In the genomic region with DNA sequence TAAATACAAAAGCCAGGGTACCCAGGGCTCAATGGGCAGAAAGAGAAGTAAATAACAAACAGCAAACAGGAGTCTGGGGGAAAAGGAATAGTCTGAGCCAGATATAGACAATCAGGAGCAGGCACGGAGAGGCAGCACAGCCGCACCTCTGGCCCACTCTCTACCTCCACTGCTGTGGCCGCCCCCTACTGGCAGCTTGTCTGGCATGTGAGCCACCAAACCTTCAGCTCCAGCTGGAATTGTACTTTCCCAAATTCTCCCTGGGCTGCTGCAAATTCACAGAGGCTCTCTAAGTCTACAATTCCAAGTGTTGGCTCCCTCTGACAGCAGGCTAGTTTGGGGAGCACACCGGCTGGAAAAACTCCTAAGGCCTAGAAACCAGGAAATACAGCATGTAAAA, we compare ENCODE assay signal across 10 mouse cellular contexts. TPM values are rescaled to one million over a fixed set of nuclear protein-coding genes. Genes with fewer than 3 reads are reported as not detected.
A peak's percentile ranks its signal among the peaks of the same experiment; 100 is the strongest.
DNase-seq lines count a peak whose midpoint lies in the region; ATAC-seq and TF ChIP-seq lines count a peak whose summit lies in the region.
"Had no signal": no experiment of that assay in that cellular context is flagged by ENCODE, and none has a peak within 500 bp of the region (broad histone marks: within the 10 kb centered on the region; RNA-seq: fewer than 3 reads in every experiment).

No protein-coding gene starts in this region.

- H3K4me3 ChIP-seq in liver, postnatal 0 days (ENCODE audit: low read depth, low read length), result no peak overlapping the region
- H3K4me3 ChIP-seq in liver, embryonic 11.5 days (ENCODE audit: low read depth, low read length), result no peak overlapping the region
- no peak overlapping the region for H3K4me3 ChIP-seq in midbrain, embryonic 14.5 days (replicated peaks; ENCODE audit: low read depth, low read length)
- H3K4me3 ChIP-seq in neural tube, embryonic 15.5 days (replicated peaks), result no peak overlapping the region
- H3K4me3 ChIP-seq: limb, embryonic 12.5 days had no signal

- H3K9me3 ChIP-seq in liver, postnatal 0 days (ENCODE audit: low read length), result no peaks in the 10 kb centered on the region
- H3K9me3 ChIP-seq in liver, embryonic 11.5 days (ENCODE audit: control insufficient read depth, low read length), result no peaks in the 10 kb centered on the region; the same call in 1 of the 2 replicates
- peaks cover 18% of the 10 kb centered on the region for H3K9me3 ChIP-seq in midbrain, embryonic 14.5 days (ENCODE audit: control insufficient read depth, low read length)
- H3K9me3 ChIP-seq in neural tube, embryonic 15.5 days (replicated peaks), result no peaks in the 10 kb centered on the region

- TF ChIP-seq CTCF in liver, postnatal 0 days (IDR thresholded peaks at IDR 0.05; ENCODE audit: low read depth), result peak; percentile 36; the same call in 1 of the 2 replicates

- no peaks in the 10 kb centered on the region for H3K36me3 ChIP-seq in liver, postnatal 0 days (replicated peaks; ENCODE audit: insufficient read depth, low read length)
- H3K36me3 ChIP-seq in liver, embryonic 11.5 days (ENCODE audit: control insufficient read depth, insufficient read depth, low read length), result no peaks in the 10 kb centered on the region
- no peaks in the 10 kb centered on the region for H3K36me3 ChIP-seq in midbrain, embryonic 14.5 days (ENCODE audit: control insufficient read depth, insufficient read depth, low read length)
- no peaks in the 10 kb centered on the region for H3K36me3 ChIP-seq in neural tube, embryonic 15.5 days
- H3K36me3 ChIP-seq: limb, embryonic 12.5 days had no signal

- H3K4me1 ChIP-seq in liver, postnatal 0 days (ENCODE audit: insufficient read depth), result no peaks in the 10 kb centered on the region
- no peaks in the 10 kb centered on the region for H3K4me1 ChIP-seq in liver, embryonic 11.5 days (replicated peaks; ENCODE audit: control insufficient read depth, insufficient read depth, low read length)
- H3K4me1 ChIP-seq in midbrain, embryonic 14.5 days (ENCODE audit: control insufficient read depth, insufficient read depth, low read length), result no peaks in the 10 kb centered on the region
- no peaks in the 10 kb centered on the region for H3K4me1 ChIP-seq in neural tube, embryonic 15.5 days
- H3K4me1 ChIP-seq: limb, embryonic 12.5 days had no signal

- no peak overlapping the region for H3K4me2 ChIP-seq in liver, postnatal 0 days (ENCODE audit: low read depth, low read length)
- no peak overlapping the region for H3K4me2 ChIP-seq in liver, embryonic 11.5 days
- no peak overlapping the region for H3K4me2 ChIP-seq in midbrain, embryonic 14.5 days (ENCODE audit: low read length)
- no peak overlapping the region for H3K4me2 ChIP-seq in neural tube, embryonic 15.5 days
- H3K4me2 ChIP-seq: limb, embryonic 12.5 days had no signal

- H3K27me3 ChIP-seq in liver, postnatal 0 days (ENCODE audit: insufficient read depth, low read length), result no peaks in the 10 kb centered on the region
- H3K27me3 ChIP-seq in liver, embryonic 11.5 days (replicated peaks; ENCODE audit: control insufficient read depth, insufficient read depth, low read length), result no peaks in the 10 kb centered on the region
- H3K27me3 ChIP-seq in midbrain, embryonic 14.5 days (ENCODE audit: control insufficient read depth, insufficient read depth, low read length), result no peaks in the 10 kb centered on the region
- no peaks in the 10 kb centered on the region; the same call in 1 of the 2 replicates for H3K27me3 ChIP-seq in neural tube, embryonic 15.5 days (replicated peaks)

- H3K27ac ChIP-seq in liver, postnatal 0 days (ENCODE audit: low read depth), result no peak overlapping the region
- no peak overlapping the region for H3K27ac ChIP-seq in liver, embryonic 11.5 days (ENCODE audit: low read depth, low read length)
- H3K27ac ChIP-seq in midbrain, embryonic 14.5 days (replicated peaks; ENCODE audit: low read depth, low read length), result no peak overlapping the region
- H3K27ac ChIP-seq in neural tube, embryonic 15.5 days (replicated peaks), result no peak overlapping the region
- H3K27ac ChIP-seq: limb, embryonic 12.5 days had no signal

- H3K9ac ChIP-seq in liver, postnatal 0 days (replicated peaks), result no peak overlapping the region
- no peak overlapping the region for H3K9ac ChIP-seq in liver, embryonic 11.5 days (ENCODE audit: low read depth, low read length)
- no peak overlapping the region for H3K9ac ChIP-seq in midbrain, embryonic 14.5 days (replicated peaks; ENCODE audit: low read length)
- no peak overlapping the region for H3K9ac ChIP-seq in neural tube, embryonic 15.5 days (replicated peaks)
- H3K9ac ChIP-seq: limb, embryonic 12.5 days had no signal

- 68% methylated on average over 4 of the region's 4 CpGs for WGBS in liver, postnatal 0 days (ENCODE audit: insufficient replicate concordance)
- 64% methylated on average over 4 of the region's 4 CpGs for WGBS in liver, embryonic 11.5 days
- WGBS in midbrain, embryonic 14.5 days, result 74% methylated on average over 4 of the region's 4 CpGs
- WGBS in neural tube, embryonic 15.5 days, result 78% methylated on average over 4 of the region's 4 CpGs

- peak; percentile 17 to 21 for DNase-seq in cerebellum, postnatal 10 days
- no peak for DNase-seq in cerebellum, postnatal 14 days
- DNase-seq in liver, postnatal 0 days, result no peak
- DNase-seq in liver, embryonic 11.5 days (ENCODE audit: low spot score), result no peak
- DNase-seq in NIH3T3 (ENCODE audit: low read depth), result peak; percentile 18
- no peak for DNase-seq in midbrain, embryonic 14.5 days
- DNase-seq: right cerebral cortex, postnatal 25 days had no signal

- no peak for ATAC-seq in liver, postnatal 0 days
- ATAC-seq in liver, embryonic 11.5 days (replicated peaks; ENCODE audit: low FRiP score), result no peak
- ATAC-seq in megakaryocyte-erythroid progenitor cell, adult 5-6 weeks (replicated peaks; ENCODE audit: low FRiP score, low TSS enrichment, poor library complexity, severe bottlenecking), result 0 out of 2 replicates have a peak, but pooled peaks have one; percentile 44
- no peak for ATAC-seq in midbrain, embryonic 14.5 days (ENCODE audit: low FRiP score, low TSS enrichment)
- no peak for ATAC-seq in neural tube, embryonic 15.5 days (ENCODE audit: low FRiP score)

- TF ChIP-seq EP300 in liver, postnatal 0 days (IDR thresholded peaks at IDR 0.05; ENCODE audit: low read depth), result no peak

RNA-seq across cellular contexts. Expression of a gene that starts 39.3 kb away (rescaled TPM):
- 1.2 and 1.5 TPM in 2 replicates for polyA plus RNA-seq in liver, postnatal 0 days (2015; fragmentation: Nextera tagmentation; extraction: Ambion mirVana)
- 8.5 and 9.0 TPM in 2 replicates for polyA plus RNA-seq in liver, embryonic 11.5 days (2014; fragmentation: Nextera tagmentation; extraction: Ambion mirVana)
- not detected in 2 replicates for total RNA-seq in megakaryocyte-erythroid progenitor cell, adult 5-6 weeks (2014; fragmentation: Nextera tagmentation)
- total RNA-seq in megakaryocyte-erythroid progenitor cell, adult 5-6 weeks (2017), result not detected in 2 replicates
- 7.1 and 7.4 TPM in 2 replicates for polyA plus RNA-seq in midbrain, embryonic 14.5 days (2014; fragmentation: Nextera tagmentation; extraction: Ambion mirVana)
- 17.2 and 20.5 TPM in 2 replicates for polyA plus RNA-seq in neural tube, embryonic 15.5 days (2015; fragmentation: Nextera tagmentation; extraction: Ambion mirVana)

Comparison
In these comparisons a context has a peak if more than half of its experiments do, and no peak if none do; other contexts are left out.
1. DNase-seq: peak in cerebellum, postnatal 10 days (2 of 2) and NIH3T3 (single experiment); none in cerebellum, postnatal 14 days (0 of 2), liver, postnatal 0 days (single experiment), liver, embryonic 11.5 days (single experiment) and midbrain, embryonic 14.5 days (single experiment).